Mouse (Mus musculus) liver, adult 2 months (tissue): ENCODE measurements around the gene Stam2. TPM values are rescaled to one million over a fixed set of nuclear protein-coding genes. Genes with fewer than 3 reads are reported as not detected.

ENCODE experiments used
- DNase-seq: peaks from one replicate; pipeline ENCODE4 v3.0.0-alpha.2; 2011; ENCODE audit warnings: low read depth, low spot score; ENCODE audit errors: extremely low read depth
- H3K27ac ChIP-seq: fragments of 200-500 bp; replicated peaks from 2 replicates; pipeline ENCODE4 v1.5.1; 2012; ENCODE audit warnings: low read depth, mild to moderate bottlenecking, control low read depth, inconsistent platforms, low read length; ENCODE audit not compliant: insufficient read depth
- H3K27me3 ChIP-seq: fragments of 200-500 bp; 2 replicates; pipeline ENCODE4 v1.6.1; 2012; ENCODE audit warnings: mild to moderate bottlenecking, moderate library complexity, low read length, inconsistent platforms; ENCODE audit not compliant: control insufficient read depth, insufficient read depth
- H3K36me3 ChIP-seq: fragments of 200-500 bp; 2 replicates; pipeline ENCODE4 v1.6.1; 2012; ENCODE audit warnings: low read length, inconsistent platforms; ENCODE audit not compliant: control insufficient read depth, insufficient read depth
- H3K4me1 ChIP-seq: fragments of 200-500 bp; 2 replicates; pipeline ENCODE4 v1.6.1; 2011; ENCODE audit warnings: low read length; ENCODE audit not compliant: control insufficient read depth, insufficient read depth
- H3K4me3 ChIP-seq: fragments of 200-500 bp; 2 replicates; pipeline ENCODE4 v1.5.1; 2011; ENCODE audit warnings: low read depth, mild to moderate bottlenecking, control low read depth, low read length, moderate library complexity; ENCODE audit not compliant: insufficient read depth
- H3K79me2 ChIP-seq: fragments of 200-500 bp; 2 replicates; pipeline ENCODE4 v1.6.1; 2012; ENCODE audit warnings: inconsistent platforms, mild to moderate bottlenecking, low read length, moderate library complexity; ENCODE audit not compliant: control insufficient read depth, insufficient read depth
- H3K9ac ChIP-seq: fragments of 200-500 bp; 2 replicates; pipeline ENCODE4 v1.6.1; 2012; ENCODE audit warnings: low read depth, mild to moderate bottlenecking, control low read depth, inconsistent platforms, low read length
- CTCF ChIP-seq: fragments of 200-500 bp; IDR thresholded peaks from 2 replicates; pipeline ENCODE4 v1.5.1; 2011; ENCODE audit warnings: low read depth, low read length, control low read depth
- POLR2A ChIP-seq: fragments of 200-500 bp; IDR thresholded peaks from 2 replicates; pipeline ENCODE4 v1.6.1; 2011; ENCODE audit warnings: low read length, control low read depth; ENCODE audit not compliant: insufficient read depth; ENCODE audit errors: extremely low read depth
- WGBS: fragments of 180-500 bp; shearing (Covaris S2); methylation state at CpG from one replicate; pipeline ENCODE4 v1.1.7; 2018; 5-methylcytosine and 5-hydroxymethylcytosine counted together
- polyA plus RNA-seq: library from polyadenylated mRNA; depleted of rRNA; stranded (reverse); fragments of >200 nt; gene quantifications from 2 replicates; pipeline ENCODE4 v1.2.3, GENCODE M21; 2012; rRNA removed
- total RNA-seq: library from RNA; depleted of rRNA; stranded (reverse); fragments of >200 nt; gene quantifications from 2 replicates; pipeline ENCODE4 v1.2.3, GENCODE M21; 2014; rRNA removed

Stam2 gene
- total and polyA plus RNA-seq, 2 experiments = 3.8 to 6.1 TPM

DNA sequence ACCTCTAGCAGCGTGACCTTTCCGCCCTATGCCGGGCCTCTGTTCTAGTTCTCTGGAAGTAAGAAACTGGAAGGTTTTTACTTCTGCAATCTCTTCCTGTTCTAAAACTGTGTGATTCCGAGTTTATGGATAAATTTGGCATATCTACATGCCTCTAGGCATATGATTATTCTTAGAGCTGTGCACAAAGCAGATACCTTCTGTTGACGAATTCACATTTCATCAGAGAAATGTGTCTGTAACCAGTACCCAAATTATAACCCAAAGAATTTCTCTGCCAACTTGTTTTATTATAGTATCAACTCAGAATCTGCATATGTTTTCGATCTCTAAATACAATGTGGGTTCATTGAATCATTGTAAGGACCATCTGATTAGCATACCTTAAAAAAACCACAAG is 73.6 kb downstream of the Stam2 start:
- Histone ChIP-seq H3K4me1 (no peaks in the 10 kb centered on the region), H3K9ac (no peak overlapping the region), H3K4me3 (no peak overlapping the region), H3K79me2 (no peaks in the 10 kb centered on the region), H3K27ac (no peak overlapping the region), H3K36me3 (no peaks in the 10 kb centered on the region), H3K27me3 (no peaks in the 10 kb centered on the region; the same call in 1 of the 2 replicates)
- no peak for DNase-seq
- WGBS = 92% methylated on average over 6 of the region's 6 CpGs
- no peak for TF ChIP-seq POLR2A
- no peak for TF ChIP-seq CTCF

DNA sequence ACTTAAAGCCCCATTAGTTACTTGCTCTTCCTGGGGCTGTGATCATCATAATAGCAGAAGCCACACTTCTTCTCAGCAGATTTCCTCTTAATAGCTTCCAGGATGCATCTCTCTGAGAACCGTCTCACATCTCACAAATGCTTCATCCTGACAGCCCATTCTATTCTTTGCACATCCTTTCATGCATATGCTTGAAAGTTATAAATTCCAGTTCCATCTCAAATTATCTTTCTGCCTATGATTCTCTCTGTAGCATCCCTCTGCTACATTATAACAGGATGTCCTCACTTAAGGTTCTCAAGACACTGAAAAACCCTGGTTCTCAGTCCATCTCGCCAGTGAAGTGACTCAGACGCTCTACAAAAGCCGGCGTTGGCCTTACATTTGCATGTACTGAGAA is 85.4 kb downstream of the Stam2 start:
- no peak overlapping the region for H3K9ac ChIP-seq
- no peaks in the 10 kb centered on the region for H3K36me3 ChIP-seq
- no peaks in the 10 kb centered on the region for H3K4me1 ChIP-seq
- TF ChIP-seq CTCF (no peak), POLR2A (no peak)
- WGBS = 92% methylated on average over 5 of the region's 5 CpGs
- no peak overlapping the region for H3K4me3 ChIP-seq
- H3K79me2 ChIP-seq = no peaks in the 10 kb centered on the region
- H3K27ac ChIP-seq = no peak overlapping the region
- peaks cover 2% of the 10 kb centered on the region; the same call in 1 of the 2 replicates for H3K27me3 ChIP-seq
- DNase-seq = no peak

DNA sequence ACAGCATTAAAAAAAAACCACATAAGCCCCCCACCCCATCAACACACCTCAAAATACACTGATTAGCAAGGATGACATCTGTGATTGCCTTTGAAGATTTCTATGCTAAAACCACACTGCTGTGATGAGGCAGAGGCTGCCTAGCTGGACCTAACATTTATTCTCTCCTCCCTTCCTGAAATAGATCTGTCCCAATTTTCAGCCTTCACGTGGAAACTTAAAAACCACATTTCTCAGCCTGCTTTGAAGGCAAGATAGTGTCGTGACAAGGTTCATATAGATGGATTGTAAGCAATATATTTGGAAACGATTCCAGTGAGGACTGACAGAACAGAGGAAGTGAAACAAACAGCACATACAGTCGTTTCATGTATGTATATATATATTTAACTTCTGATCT is 87.5 kb downstream of the Stam2 start:
- 70% methylated on average over 4 of the region's 4 CpGs for WGBS

DNA sequence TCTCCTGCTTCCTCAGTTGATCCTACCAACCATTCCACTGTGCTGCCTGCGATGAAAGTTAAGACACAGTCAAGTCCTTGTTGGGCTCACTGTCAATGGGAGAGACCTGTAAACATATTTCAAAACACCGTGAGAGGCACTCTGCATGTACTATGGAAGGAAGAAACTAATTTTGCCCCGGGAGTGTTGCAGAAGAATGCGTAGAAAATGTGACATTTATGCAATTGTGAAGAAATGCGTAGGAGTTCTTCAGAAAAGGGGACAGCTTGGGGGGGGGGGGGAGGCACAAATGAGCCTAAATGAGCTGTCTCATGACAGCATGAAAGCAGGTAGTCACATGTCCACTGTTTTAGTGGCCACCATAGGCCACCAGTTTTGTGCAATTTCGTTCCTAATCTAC is 90.5 kb downstream of the Stam2 start:
- H3K79me2 ChIP-seq = no peaks in the 10 kb centered on the region
- no peak overlapping the region for H3K9ac ChIP-seq
- no peaks in the 10 kb centered on the region for H3K36me3 ChIP-seq
- 89% methylated on average over 6 of the region's 6 CpGs for WGBS
- no peak overlapping the region for H3K27ac ChIP-seq
- TF ChIP-seq CTCF (no peak), POLR2A (no peak)
- H3K27me3 ChIP-seq = no peaks in the 10 kb centered on the region
- no peaks in the 10 kb centered on the region for H3K4me1 ChIP-seq
- H3K4me3 ChIP-seq = no peak overlapping the region
- no peak for DNase-seq

More for the DNA sequence above, 87.5 kb downstream of the Stam2 start:
- no peak for DNase-seq
- H3K27ac ChIP-seq = no peak overlapping the region
- TF ChIP-seq POLR2A (no peak), CTCF (no peak)
- no peaks in the 10 kb centered on the region for H3K79me2 ChIP-seq
- no peaks in the 10 kb centered on the region for H3K4me1 ChIP-seq
- no peak overlapping the region for H3K4me3 ChIP-seq
- no peaks in the 10 kb centered on the region for H3K27me3 ChIP-seq
- H3K9ac ChIP-seq = no peak overlapping the region
- no peaks in the 10 kb centered on the region for H3K36me3 ChIP-seq

DNA sequence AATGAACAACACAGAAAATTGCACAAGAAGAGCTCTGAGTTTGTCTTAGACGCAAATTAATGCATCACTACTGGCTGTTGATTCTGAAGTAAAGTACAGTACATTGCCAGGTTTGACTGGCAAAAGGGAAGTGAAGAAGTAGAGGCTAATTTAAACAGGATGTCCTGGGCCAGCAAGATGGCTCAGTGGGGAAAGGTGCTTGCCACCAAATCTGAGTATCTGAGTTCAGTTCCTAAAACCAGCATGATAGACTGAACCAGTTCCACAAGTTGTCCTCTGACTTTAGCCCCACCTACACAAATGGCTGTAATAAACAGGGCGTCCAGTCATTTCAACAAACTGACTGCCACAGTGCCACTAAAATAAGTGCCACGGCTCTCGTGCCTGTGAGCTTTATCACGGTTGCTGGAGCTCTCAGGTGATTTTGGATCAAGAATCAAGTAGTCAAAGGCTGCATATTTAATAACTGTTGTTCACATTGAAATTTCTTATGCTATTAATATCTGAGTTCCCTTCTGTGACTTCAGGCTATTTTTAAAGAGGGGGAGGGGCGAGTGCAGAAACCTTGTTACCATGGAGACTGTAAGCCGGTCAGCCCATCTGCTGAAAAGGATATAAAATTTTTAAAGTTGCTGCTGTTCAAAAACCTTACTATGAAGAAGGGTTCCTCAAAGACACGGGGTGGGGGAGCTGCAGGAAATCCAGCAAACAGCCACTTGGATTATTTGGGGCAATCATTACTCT is 94.7 kb downstream of the Stam2 start:
- Histone ChIP-seq H3K27me3 (no peaks in the 10 kb centered on the region), H3K9ac (no peak overlapping the region), H3K79me2 (no peaks in the 10 kb centered on the region), H3K4me1 (no peaks in the 10 kb centered on the region), H3K27ac (no peak overlapping the region), H3K36me3 (no peaks in the 10 kb centered on the region), H3K4me3 (no peak overlapping the region)
- no peak for DNase-seq
- TF ChIP-seq CTCF (no peak), POLR2A (no peak)
- WGBS = 80% methylated on average over 8 of the region's 8 CpGs

DNA sequence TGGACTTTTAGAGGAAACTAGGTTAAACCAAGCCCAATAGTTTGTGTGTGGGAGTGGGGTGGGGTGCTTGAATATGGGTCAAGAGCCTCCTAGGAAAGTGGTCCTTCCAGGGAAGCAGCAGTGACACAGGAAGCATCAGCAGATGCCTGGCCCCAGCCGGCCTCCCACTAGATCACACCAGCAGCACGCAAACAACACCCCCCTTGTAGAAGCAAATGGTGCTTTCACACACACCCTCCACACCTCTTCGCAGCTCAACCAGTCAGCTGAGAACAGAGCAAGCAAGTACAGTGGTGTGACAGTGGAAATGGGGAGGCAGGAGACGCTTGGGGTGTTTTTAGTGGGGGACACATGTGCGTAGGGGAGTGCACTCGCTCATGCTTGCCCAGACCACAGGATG is 98.4 kb downstream of the Stam2 start:
- 80% methylated on average over 6 of the region's 6 CpGs for WGBS
- no peak for TF ChIP-seq CTCF
- no peak overlapping the region for H3K9ac ChIP-seq
- no peaks in the 10 kb centered on the region for H3K36me3 ChIP-seq
- H3K4me1 ChIP-seq = no peaks in the 10 kb centered on the region
- no peak overlapping the region for H3K27ac ChIP-seq
- DNase-seq = no peak
- H3K4me3 ChIP-seq = no peak overlapping the region
- no peaks in the 10 kb centered on the region for H3K27me3 ChIP-seq
- no peaks in the 10 kb centered on the region for H3K79me2 ChIP-seq

Other genes starting within 250 kb of the Stam2 start
- 0.13 TPM in 1 of 2 replicates, not detected in the other for gene Cacnb4, start 65.5 kb downstream of the Stam2 start, total RNA-seq
- 0.01 TPM in 1 of 2 replicates, not detected in the other for gene Cacnb4, start 65.5 kb downstream of the Stam2 start, polyA plus RNA-seq
- 4.4 and 4.9 TPM in 2 replicates for gene Fmnl2, start 115.6 kb upstream of the Stam2 start, total RNA-seq
- gene Fmnl2, start 115.6 kb upstream of the Stam2 start, polyA plus RNA-seq = 0.94 and 1.00 TPM in 2 replicates